Mouse (Mus musculus) right cerebral cortex, postnatal 36 days (tissue): ENCODE measurements at regions not wholly inside any gene's neighbourhood (a gene's known extent, or its start where the extent isn't known, plus 50 kb on each side); places are given as distances from the start of the nearest gene placed in this dataset.
"Not testable (repeated sequence)": the region's sequence is repeated elsewhere in the genome, so short reads cannot be mapped to it uniquely, and the experiment has no call there.

Source experiments
- DNase-seq, 2 experiments: peaks; one replicate each; pipeline ENCODE4 v3.0.0; 2022; ENCODE audit warnings: low spot score in 2 of 2, mixed read lengths in 1 of 2

DNA sequence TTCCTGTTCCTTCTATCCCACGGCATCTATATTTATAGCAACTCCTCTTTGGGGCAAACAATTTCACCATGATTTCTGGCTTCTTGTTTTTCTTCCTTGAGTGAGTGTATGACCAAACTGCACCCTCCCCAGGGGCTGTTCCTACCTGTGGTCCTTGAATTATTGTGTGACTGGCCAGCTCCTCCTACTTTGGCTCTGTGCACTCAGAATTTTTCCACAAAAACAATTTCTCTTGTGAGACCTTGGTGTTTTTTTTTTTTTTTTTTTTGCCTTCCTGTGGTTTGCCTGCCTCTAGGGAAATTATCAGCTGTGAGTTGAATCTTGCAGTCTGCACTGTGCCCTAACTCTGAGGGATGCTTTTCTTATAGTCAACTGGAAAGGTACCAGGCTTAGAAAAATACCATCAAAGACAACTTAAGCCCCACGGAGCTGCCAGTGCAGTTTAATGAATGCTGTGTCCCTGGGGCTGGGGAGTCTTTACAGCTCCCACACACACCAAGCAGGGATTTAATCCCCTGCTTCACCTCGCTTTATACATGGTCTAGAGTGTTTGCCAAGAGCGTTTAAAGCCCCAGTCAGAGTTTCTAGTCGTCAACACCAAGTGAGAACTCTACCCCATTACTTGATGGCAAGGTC lies 216.2 kb upstream of the Sesn3 start:
- DNase-seq: no peak

DNA sequence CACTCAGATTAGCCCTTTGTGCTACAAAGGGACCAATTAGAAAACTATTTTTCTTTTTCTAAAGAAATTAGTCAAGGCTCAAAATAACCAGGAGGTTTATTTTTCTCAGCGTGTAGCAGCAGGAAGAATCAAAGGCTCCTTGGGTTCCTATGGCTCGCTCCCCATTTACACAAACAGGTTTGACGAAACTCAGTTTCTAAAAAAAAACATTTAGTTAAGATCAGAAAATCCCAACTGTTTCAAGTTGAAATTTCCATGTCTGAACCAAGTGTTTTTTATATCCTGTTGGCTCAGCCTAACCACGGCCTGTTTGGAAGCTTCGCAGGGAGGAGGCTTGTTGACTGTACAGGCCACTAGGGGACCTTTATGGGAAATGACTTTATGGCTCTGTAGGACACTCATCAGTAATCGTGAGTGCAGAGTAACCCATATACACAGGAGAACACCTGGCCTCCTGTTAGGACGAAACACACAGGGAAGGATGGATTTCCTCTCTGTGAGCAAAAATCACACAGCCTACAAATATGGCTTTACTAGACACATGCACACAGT lies 215.6 kb upstream of the Sesn3 start:
- DNase-seq: no peak

DNA sequence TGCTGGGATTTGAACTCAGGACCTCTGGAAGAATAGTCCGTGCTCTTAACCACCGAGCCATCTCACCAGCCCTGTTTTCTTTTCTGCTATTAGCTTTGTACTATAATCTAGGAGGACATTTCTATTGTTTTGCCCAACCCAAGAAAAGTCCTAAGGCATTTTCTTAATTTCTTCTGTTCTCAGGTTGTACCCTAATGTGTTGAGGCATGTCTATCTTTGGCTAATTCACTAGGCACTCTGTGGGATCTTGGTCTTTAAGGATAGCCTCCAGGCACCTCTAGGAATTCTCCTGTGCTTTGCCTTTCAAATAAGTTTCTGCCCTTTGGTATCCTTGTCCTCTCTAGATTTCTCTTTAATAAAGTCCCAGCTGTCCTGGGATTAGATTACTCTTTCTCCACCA lies 214.6 kb upstream of the Sesn3 start:
- no peak for DNase-seq

DNA sequence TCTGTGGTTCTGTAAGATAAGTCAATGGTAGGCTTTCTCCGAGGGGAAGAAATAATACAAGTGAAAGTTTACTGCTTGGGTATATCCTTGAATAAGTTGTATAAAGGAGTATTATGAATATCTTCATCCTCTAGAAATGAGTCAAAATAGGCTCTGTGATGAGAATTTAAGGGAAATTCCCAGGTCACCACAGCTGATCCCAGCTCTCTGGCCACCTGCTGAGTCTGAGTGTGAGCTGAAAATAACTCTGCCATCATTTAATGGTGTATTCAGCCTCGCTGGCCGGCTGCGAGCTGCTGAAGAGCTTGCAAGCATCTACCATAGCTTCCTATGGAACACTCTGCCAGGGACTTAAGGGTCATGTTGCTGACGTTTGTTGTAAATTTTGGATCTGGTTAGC lies 213.5 kb upstream of the Sesn3 start:
- DNase-seq: no peak

DNA sequence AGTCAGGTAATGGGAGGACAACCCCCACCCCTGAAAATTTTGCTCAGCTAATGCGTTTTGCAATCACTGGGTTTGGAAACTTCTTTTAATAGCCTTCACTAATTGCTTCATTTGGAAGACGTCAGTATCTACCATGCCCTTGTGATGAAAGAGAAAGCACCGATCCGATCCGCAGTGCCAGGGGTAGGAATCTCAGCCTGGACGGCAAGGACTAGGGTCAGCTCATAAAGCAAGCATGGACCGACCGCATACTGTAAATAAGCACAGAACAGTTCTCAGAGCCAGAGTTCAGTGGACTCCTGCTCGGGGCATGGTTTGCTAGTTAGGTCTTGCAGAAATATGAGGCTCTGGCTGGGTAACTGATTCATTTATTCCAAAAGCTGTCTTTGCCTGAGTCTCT lies 213.0 kb upstream of the Sesn3 start:
- no peak for DNase-seq

DNA sequence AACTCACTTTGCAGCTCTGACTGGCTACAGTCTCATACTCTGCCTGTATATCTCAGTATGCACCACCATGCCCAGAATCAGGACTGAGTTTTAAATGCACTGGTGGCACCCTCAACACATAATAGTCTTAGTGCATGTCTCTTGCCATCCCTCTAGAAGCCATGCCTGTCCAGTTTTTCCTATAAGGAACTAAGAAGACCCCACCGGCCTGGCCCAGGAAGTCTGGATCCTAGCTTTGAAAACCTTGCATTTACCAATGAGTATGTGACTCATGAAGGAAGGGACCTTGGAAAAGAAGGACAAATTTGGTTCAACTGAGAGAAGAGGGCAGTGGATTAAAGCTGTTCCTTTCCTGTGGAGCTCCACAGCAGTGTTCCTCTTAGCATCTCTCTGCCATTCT lies 212.2 kb upstream of the Sesn3 start:
- DNase-seq: no peak

DNA sequence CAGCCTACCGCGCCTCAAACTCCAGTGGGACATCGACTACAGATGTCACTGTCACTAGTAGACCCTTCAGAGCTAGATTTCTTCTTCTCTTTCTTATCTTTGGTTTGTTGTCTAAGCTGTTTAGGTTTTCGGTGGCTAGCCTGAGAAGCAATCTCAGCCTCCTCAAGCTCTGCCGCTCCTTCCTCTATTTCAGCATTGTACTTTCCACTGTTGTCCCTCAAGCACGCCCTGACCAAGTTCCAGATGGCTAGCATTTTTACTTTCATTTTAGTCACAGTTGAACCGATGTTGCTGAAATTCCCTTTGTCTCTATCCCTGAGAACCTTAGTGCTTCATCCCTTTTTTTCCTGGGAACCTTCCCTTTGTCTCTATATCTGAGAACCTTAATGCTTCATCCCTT lies 208.1 kb upstream of the Sesn3 start:
- DNase-seq: not testable (repeated sequence)

DNA sequence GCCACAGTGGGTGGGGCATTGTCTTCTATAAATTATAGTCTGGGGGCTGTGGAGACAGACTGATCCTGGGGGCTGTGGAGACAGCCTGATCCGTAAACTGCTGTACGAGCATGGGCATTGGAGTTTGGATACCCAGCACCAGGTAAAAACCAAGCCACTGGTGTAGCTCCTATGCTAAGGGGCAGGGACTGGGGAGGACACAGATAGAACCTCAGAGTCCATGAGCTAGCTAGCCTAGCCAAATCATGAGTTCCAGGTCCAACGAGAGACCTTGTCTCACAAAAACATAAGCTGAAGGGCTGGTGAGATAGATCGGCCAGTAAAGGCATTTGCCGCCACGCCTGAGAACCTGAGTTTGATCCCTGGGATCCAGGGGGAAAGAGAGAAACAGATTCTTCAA lies 205.8 kb upstream of the Sesn3 start:
- no peak for DNase-seq

DNA sequence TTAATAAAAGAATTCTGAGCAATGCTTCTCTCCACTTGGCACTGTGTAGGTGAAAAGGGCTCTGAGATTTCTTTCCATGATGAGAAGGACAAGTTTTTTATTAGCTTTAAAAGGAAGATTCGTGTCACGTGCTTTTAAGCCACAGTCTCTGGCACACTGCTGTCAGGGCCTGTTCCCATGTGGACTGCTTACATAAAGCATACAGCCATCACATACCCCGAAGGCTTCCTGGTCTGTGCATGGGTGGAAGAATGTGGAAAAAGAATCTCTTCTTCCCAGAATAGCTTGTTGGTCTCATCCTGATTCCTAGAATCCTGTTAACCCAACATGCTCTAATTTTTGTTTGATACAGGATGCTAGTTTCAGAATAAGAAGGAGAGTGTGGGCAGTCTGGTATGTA lies 205.1 kb upstream of the Sesn3 start:
- no peak for DNase-seq

DNA sequence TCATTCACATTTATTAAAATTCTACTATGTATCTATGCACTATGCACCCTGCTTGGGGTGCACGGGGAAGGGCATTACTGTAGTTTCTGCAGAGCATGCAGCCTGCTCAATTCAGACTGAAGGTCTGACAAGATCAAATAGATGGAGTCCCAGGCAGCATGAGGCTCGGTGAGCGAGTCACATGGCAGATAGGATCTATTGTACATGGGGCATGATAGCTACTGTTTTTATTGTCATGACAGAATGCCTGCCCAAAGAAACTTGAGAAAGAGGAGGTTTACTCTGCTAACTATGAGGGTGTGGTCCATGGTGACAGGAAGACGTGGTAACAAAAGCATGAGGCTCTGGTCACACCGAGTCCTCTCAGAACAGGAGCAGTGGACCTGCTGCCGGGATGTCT lies 203.1 kb upstream of the Sesn3 start:
- DNase-seq: no peak

DNA sequence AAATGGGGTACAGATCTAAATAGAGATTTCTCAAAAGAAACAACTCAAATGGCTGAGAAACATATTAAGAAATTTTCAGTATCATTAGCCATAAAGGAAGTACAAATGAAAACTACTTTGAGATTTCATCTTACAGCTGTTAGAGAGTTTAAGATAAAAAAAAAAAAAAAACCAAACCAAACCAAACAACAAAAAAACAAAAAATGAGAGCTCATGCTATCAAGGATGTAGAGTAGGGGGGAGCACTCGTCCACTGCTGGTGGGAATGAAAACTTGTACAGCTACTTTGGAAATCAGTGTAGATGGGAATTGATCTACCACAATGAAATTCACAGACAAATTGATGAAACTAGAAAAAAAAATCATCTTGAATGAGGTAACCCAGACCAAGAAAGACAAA lies 201.9 kb upstream of the Sesn3 start:
- no peak for DNase-seq

DNA sequence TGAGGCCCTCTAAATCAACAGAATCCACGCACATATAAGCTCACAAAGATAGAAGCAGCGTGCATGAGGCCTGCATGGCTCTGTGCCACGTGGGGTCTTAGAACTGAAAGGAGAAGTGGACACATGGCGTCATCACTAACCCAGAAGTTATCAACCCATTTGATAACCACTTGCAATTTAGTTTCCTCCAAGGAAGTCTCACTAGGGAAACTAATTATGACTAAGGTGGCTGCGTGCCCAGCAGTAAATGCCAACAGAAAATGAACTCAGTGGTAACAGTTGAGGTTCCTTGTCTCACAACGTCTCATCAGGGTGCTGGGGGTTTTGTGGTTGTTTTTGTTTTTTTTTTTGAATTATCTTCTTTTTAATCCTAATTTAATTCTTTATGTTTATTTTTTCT lies 200.6 kb upstream of the Sesn3 start:
- no peak for DNase-seq

DNA sequence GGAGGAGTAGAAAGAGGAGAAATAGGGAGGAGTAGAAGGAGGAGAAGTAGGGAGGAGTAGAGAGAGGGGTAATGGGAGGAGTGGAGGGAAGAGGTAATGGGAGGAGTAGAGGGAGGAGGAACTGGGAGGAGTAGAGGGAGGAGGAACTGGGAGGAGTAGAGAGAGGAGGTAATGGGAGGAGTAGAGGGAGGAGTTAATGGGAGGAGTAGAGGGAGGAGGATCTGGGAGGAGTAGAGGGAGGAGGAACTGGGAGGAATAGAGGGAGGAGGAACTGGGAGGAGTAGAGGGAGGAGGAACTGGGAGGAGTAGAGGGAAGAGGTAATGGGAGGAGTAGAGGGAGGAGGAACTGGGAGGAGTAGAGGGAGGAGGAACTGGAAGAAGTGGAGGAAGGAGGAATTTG lies 200.0 kb upstream of the Sesn3 start:
- not testable (repeated sequence) for DNase-seq

DNA sequence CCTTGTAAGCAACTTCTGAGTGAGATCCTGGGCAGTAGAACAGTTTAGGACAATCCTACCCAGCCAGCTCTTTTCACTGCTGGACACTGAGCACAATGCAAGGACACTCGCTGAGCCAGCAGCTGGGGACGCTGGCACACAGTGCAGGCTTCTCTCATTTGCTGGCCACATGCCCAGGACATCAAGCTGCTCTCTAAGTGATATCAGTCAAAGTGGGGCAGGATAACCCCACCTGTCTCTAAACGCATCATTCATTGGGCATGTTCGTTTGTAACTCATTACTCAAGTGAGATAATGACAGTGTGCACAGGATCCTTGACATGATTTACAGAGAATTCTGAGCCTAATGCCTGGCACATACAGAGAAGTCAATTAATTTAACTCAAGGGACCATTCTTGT lies 199.4 kb upstream of the Sesn3 start:
- DNase-seq: peak; percentile 43 to 55

DNA sequence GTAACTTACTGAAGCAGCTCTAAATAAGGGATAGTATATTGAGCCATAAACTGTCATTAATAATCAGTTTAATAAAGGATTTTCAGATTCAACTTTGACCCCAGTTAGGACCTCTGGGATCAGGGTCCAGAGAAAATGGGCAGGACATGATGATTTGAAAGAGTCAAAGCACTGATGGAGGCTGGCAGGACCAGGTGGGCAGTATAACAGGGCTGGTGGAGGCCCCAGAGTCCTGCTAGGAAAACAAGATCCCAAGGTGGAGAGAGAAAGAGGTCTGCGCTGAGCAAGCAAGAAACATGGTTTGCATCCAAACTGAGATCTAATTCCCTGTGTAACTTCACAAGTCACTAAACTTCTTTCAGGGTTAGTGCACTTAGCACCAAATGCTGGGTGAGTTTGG lies 199.0 kb upstream of the Sesn3 start:
- DNase-seq: no peak

DNA sequence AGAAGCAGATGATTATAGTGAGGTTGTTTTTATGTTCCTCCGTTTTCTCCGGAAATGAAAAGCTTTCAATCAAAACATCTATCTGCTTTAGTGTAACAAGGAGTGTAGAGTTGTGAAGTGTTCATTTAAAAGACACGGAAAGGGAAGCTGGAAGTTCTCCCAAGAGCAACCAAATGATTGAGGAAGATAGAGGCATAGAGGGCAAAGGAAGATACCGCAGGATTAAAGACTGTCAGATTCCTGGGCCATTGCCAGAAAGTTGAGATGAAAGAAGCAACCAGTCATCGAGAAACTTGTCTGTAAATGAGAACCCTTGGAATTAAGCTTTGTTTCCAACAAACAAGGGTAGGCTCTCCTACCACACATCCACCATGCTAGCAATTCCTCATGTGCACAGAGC lies 198.1 kb upstream of the Sesn3 start:
- no peak for DNase-seq

DNA sequence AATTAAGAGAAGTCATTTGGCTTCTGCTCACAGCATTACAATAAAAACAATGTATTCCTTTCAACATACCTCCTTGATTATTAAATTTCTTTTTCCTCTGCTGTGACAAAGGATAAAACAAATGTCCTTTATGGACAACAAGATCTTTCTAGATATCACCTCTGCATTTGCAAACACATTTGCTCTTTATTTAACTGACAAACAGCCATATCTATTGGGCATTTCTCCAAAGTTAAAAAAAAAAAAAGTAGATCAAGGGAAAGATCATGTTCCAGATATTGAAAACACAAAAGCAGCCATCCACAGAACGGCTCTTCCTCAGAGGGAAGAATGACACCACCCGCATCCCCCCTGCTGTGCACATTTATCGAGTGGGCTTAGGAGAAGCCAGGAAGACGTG lies 193.7 kb upstream of the Sesn3 start:
- no peak for DNase-seq

DNA sequence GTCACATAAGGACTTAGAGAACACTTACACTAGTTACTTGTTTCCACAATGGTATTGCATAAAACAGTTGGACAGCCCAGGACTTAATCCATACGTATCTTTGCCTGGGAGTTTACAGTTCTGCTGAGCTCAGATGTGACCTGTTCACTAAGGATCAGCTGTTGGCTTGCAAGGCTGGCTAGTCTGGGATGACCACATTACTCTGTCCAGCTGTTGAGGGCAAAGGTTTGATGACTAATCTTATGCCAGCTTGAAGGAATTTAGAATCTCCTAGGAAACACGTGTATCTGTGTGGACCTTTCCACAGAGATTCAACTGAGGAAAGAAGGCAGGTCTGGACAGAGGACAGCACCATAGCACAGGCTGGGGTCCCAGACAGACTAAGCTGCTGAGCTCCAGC lies 188.7 kb upstream of the Sesn3 start:
- DNase-seq: no peak

DNA sequence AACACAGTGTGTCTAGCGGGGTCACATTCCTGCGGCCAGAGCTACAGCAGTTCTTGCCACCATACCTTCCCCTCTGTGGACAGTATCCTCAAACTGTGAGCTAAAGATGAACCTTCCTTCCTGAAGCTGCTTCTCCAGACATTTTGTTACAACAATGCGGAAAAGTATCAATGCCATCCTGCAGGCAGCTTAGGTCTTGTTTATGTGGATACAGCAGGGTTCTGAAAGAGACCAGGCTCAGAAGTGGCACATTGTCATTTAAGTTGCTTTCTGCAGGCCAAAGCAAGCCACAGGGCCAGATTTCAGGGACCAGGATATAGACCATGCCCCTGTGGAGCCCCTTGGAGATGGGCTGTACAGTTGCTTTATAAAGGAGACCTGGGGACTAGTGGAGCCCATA lies 188.3 kb upstream of the Sesn3 start:
- no peak for DNase-seq

DNA sequence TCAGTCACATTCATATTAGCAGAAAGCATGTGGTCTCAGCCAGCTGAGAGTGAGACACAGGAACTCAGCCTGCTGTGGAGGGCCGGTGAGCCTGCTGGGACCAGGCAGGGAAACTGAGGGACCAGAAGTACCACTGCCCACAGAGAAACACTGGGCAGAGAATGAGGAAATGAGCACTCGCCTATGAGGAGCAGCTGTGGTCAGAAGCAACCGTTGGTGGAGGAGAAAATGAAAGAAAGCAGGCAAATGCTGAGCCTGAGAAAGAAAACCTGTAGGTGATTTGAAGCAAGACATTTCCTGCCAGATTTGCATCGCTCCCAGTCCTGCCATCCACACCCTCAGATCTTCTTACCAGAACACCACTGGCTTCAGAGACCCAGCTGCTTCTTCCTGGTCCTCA lies 187.0 kb upstream of the Sesn3 start:
- DNase-seq: no peak

DNA sequence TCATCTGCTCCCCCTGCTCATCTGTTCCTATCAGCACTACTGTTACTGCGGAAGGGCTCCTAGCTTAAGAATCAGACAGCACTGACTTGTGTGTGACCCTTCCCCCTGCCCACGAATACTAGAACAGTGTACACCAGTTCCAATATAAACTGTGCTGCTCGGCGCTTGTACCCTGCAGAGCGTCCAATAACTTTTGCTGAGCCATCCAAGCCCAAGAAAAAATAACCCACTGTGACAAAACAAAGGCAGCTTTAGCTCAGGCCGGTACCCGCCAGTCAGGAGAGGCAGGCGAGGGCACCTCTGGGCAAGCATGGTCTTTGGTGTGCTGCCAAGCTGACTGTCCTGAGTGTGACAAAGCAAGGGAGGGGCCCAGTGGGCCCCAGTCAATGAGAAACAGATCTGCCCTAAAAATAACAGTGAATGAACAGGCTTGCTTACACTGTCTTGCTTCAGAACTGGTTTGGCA lies 185.0 kb upstream of the Sesn3 start:
- DNase-seq: peak in 1 of 2 experiments; percentile 37

DNA sequence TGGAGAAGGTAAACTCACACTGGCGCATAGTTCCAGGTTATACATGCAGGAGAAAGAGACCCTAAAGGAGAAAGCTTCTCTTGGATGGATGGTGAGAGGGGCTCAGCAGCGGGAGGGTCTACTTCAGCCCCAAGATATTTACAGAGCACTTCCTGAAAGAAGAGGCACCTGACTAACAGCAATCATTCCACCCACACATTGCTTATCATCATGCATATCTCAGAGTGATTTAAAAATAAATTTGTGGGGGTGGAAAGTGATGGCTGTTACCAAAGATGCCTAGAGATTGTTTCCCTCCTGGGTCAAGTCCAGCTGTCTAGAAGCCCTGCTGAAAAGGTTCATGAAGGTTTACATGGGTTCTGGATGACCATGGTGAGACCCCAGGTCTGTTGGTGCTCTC lies 184.4 kb upstream of the Sesn3 start:
- DNase-seq: no peak

DNA sequence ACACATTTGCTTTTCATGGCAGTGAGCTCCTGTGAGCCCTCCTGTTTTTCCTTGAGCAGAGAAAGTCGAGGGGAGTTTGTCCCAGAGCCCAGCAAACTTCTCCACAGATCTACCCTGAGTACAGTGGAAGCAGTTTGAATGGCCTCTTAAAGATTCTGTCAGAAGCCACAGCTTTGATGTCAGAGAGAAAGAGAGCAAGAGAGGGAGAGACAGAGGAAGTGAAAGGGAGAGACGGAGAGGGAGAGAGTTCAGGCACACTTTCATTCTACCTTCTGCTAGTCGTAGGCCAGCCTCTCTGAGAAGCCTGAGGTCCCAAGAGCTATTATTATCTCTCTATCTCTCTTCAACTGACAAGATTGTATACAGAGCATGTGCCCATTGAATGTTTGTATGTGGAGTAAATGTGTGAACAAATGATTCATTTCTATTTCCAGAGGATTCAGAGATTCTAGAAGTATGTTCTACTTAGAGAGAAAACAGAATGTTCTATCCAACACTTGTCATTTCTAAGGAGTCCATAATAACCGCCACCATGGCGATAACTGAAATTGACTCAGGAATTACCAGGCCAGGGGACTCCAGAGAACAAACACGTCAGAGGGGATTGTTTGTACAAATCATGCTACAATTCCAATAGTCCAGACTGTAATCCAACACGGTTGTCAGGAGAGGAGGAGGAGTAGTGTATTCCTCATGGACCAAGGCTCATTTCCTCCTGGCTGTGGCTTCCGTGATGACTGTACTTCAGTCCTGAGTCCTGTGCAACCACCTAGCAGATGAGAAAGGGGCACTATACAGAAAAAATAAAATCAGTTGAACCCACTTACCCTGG lies 183.6 kb upstream of the Sesn3 start:
- DNase-seq: no peak
